Mouse (Mus musculus): ENCODE data around the gene Nrf1. TPM values are rescaled to one million over a fixed set of nuclear protein-coding genes. Genes with fewer than 3 reads are reported as not detected.

Nrf1 gene
- total and polyA plus RNA-seq, 2 experiments from 2014 or later: 23.8 to 53.6 TPM

DNA sequence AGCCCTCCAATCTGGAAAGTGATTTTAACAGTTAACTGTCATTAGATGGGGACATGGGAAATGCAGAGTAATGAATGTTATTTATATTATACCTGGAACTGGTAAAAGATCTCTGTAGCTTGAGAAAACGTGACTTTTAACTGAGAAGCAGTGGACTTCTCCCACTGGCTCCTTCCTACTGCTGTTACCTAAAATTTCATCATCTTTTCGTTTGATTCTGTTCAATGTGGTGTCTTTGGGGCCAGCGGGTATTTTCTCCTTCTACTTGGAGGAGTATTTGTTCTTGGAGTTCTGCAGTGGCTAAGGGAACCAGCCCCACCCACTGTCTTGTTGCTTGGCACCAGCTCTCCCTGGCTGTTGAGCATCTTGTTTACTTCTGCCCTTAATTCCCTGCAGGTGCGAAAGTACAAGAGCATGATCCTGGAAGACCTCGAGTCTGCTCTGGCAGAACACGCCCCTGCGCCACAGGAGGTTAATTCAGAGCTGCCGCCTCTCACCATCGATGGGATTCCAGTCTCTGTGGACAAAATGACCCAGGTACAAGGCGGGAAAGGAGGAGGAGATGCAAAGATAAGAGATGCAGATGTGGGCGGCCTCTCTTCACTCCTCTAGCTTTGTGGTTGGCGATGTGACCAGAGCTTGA lies 54.1 kb downstream of the Nrf1 start:
- ATAC-seq: no peak
- no peaks in the 10 kb centered on the region for H3K27me3 ChIP-seq (ENCODE audit: insufficient read depth, low read length)
- H3K4me3 ChIP-seq (ENCODE audit: low read depth, low read length): no peak overlapping the region
- DNase-seq: no peak
- peaks cover 26% of the 10 kb centered on the region for H3K36me3 ChIP-seq (ENCODE audit: insufficient read depth)
- H3K9me3 ChIP-seq (ENCODE audit: low read length): no peaks in the 10 kb centered on the region
- TF ChIP-seq CTCF (IDR thresholded peaks at IDR 0.05; ENCODE audit: low read depth): no peak
- no peak overlapping the region for H3K4me2 ChIP-seq (ENCODE audit: low read depth)
- WGBS: 79% methylated on average over 12 of the region's 12 CpGs
- no peak overlapping the region for H3K9ac ChIP-seq
- H3K27ac ChIP-seq (ENCODE audit: low read depth, low read length): no peak overlapping the region
- no peaks in the 10 kb centered on the region for H3K4me1 ChIP-seq (ENCODE audit: insufficient read depth)

- Histone ChIP-seq H3K4me3 (ENCODE audit: low read depth, low read length) (no peak overlapping the region), H3K9ac (no peak overlapping the region), H3K36me3 (ENCODE audit: insufficient read depth) (peaks cover 17% of the 10 kb centered on the region), H3K4me2 (ENCODE audit: low read depth) (no peak overlapping the region), H3K9me3 (ENCODE audit: low read length) (no peaks in the 10 kb centered on the region), H3K27me3 (ENCODE audit: insufficient read depth, low read length) (no peaks in the 10 kb centered on the region), H3K4me1 (ENCODE audit: insufficient read depth) (no peaks in the 10 kb centered on the region), H3K27ac (ENCODE audit: low read depth, low read length) (no peak overlapping the region)
- ATAC-seq: no peak
- 83% methylated on average over 2 of the region's 2 CpGs for WGBS
- no peak for TF ChIP-seq CTCF (IDR thresholded peaks at IDR 0.05; ENCODE audit: low read depth)
- DNase-seq: no peak
These were observed 58.3 kb downstream of the Nrf1 start for GRCm38 (mm10) chr6:30106091-30106490.

- Histone ChIP-seq H3K9me3 (ENCODE audit: low read length) (no peaks in the 10 kb centered on the region), H3K4me1 (ENCODE audit: insufficient read depth) (no peaks in the 10 kb centered on the region), H3K27ac (ENCODE audit: low read depth, low read length) (no peak overlapping the region), H3K4me3 (ENCODE audit: low read depth, low read length) (no peak overlapping the region), H3K9ac (no peak overlapping the region), H3K4me2 (ENCODE audit: low read depth) (no peak overlapping the region), H3K36me3 (ENCODE audit: insufficient read depth) (peaks cover 9% of the 10 kb centered on the region), H3K27me3 (ENCODE audit: insufficient read depth, low read length) (no peaks in the 10 kb centered on the region)
- WGBS: 74% methylated on average over 2 of the region's 2 CpGs
- DNase-seq (no peak), ATAC-seq (no peak)
- TF ChIP-seq CTCF (IDR thresholded peaks at IDR 0.05; ENCODE audit: low read depth): no peak
These were observed 59.7 kb downstream of the Nrf1 start for GRCm38 (mm10) chr6:30107456-30107855.

DNA sequence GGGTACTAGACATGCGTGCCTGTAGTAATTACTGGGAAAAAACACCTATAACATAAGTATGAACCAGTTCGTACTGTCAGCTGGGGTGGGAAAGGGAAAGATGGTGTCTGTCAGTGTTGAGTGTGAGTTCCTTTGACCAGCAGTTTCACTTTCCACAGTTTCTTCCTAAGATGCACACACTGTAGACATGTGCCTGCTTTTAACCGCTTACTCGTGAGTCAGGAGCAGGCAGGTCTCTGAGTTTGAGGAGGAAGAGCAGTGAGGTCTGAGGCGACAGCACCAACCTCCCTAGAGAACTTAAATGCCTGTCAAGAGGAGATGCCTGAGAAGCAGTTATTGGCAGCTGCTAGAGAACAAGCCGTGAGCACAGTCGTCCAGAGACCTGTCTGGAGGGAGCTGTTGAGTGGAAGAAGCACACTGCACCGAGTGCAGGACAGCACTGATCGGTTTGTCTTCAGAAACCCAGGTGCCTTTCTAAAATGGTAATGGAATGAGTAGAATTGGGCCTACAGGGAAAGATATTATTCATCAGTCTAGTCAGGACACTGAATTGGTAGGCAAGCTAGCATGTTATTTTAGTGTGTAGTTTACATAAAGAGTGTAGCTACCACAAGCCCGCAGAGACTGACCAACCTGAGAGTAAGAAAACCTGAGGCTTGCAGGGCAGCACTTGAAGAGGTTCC lies 62.2 kb downstream of the Nrf1 start:
- TF ChIP-seq CTCF (IDR thresholded peaks at IDR 0.05; ENCODE audit: low read depth): no peak
- no peak overlapping the region for H3K4me3 ChIP-seq (ENCODE audit: low read depth, low read length)
- H3K27me3 ChIP-seq (ENCODE audit: insufficient read depth, low read length): no peaks in the 10 kb centered on the region
- WGBS: 92% methylated on average over 10 of the region's 10 CpGs
- no peaks in the 10 kb centered on the region for H3K9me3 ChIP-seq (ENCODE audit: low read length)
- no peak overlapping the region for H3K27ac ChIP-seq (ENCODE audit: low read depth, low read length)
- ATAC-seq (no peak), DNase-seq (no peak)
- no peak overlapping the region for H3K4me2 ChIP-seq (ENCODE audit: low read depth)
- H3K4me1 ChIP-seq (ENCODE audit: insufficient read depth): no peaks in the 10 kb centered on the region
- H3K36me3 ChIP-seq (ENCODE audit: insufficient read depth): 0 out of 2 replicates have a peak, but pooled peaks cover 10% of the 10 kb centered on the region
- H3K9ac ChIP-seq: no peak overlapping the region

- H3K4me1 ChIP-seq (ENCODE audit: insufficient read depth): no peaks in the 10 kb centered on the region
- H3K4me3 ChIP-seq (ENCODE audit: low read depth, low read length): no peak overlapping the region
- peaks cover 27% of the 10 kb centered on the region for H3K36me3 ChIP-seq (ENCODE audit: insufficient read depth)
- no peaks in the 10 kb centered on the region for H3K9me3 ChIP-seq (ENCODE audit: low read length)
- 0 out of 2 replicates have a peak, but pooled peaks have one; percentile 38 for ATAC-seq
- H3K4me2 ChIP-seq (ENCODE audit: low read depth): no peak overlapping the region
- TF ChIP-seq CTCF (IDR thresholded peaks at IDR 0.05; ENCODE audit: low read depth): peak; percentile 22; the same call in 1 of the 2 replicates
- WGBS: 58% methylated on average over 4 of the region's 4 CpGs
- H3K27ac ChIP-seq (ENCODE audit: low read depth, low read length): no peak overlapping the region
- no peak for DNase-seq
- no peaks in the 10 kb centered on the region for H3K27me3 ChIP-seq (ENCODE audit: insufficient read depth, low read length)
- no peak overlapping the region for H3K9ac ChIP-seq
These were observed 64.8 kb downstream of the Nrf1 start for GRCm38 (mm10) chr6:30112349-30113132.

DNA sequence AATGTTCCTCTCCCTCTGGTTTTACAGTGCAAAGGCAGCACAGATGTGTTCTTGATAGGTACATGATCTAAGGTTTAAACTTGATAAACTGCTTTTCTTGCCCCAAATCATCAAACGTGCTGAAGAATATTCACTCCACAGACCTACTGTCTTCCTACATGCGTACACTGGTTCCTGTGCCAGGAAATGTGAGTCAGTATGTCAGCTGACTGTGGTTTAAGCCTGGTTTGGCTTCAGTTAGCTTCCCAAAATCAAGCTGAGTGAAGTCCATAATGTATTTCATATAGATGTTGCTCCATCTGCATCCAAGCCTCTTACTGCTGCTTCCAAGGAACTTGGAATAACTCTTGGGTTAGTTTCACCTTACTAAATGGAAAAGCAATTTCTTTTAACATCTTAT lies 66.3 kb downstream of the Nrf1 start:
- Histone ChIP-seq H3K27me3 (ENCODE audit: insufficient read depth, low read length) (no peaks in the 10 kb centered on the region), H3K4me1 (ENCODE audit: insufficient read depth) (no peaks in the 10 kb centered on the region), H3K4me2 (ENCODE audit: low read depth) (no peak overlapping the region), H3K9ac (no peak overlapping the region), H3K27ac (ENCODE audit: low read depth, low read length) (no peak overlapping the region), H3K4me3 (ENCODE audit: low read depth, low read length) (no peak overlapping the region), H3K36me3 (ENCODE audit: insufficient read depth) (peaks cover 38% of the 10 kb centered on the region), H3K9me3 (ENCODE audit: low read length) (no peaks in the 10 kb centered on the region)
- ATAC-seq (no peak), DNase-seq (no peak)
- no peak for TF ChIP-seq CTCF (IDR thresholded peaks at IDR 0.05; ENCODE audit: low read depth)
- WGBS: 91% methylated on average over 2 of the region's 2 CpGs

DNA sequence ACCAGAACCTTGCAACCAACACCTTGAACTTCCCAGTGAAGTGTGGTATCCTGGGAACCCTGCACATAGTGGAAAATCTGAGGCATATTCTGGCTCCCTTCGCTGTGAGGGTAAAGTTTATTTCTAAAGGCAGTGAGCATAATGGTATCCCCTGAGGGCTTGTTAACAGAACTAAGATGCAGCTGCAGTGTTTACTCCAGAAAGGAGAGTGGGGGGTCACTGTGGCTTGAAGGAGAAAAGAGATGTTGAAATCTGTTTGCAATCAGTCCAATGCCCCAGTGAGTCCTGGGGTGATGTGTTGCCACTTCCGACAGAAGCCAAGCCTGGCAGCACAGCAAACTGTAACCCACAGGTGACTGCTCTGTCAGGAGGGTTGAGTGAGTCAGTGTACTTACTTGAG lies 73.4 kb downstream of the Nrf1 start:
- H3K4me2 ChIP-seq (ENCODE audit: low read depth): no peak overlapping the region
- 74% methylated on average over 2 of the region's 2 CpGs for whole genome bisulfite sequencing
- H3K4me1 ChIP-seq (ENCODE audit: insufficient read depth): no peaks in the 10 kb centered on the region
- no peak for ATAC-seq
- no peak overlapping the region for H3K4me3 ChIP-seq (ENCODE audit: low read depth, low read length)
- no peak for TF ChIP-seq CTCF (IDR thresholded peaks at IDR 0.05; ENCODE audit: low read depth)
- no peak overlapping the region for H3K9ac ChIP-seq
- DNase-seq: no peak
- H3K36me3 ChIP-seq (ENCODE audit: insufficient read depth): peaks cover 46% of the 10 kb centered on the region
- no peaks in the 10 kb centered on the region for H3K27me3 ChIP-seq (ENCODE audit: insufficient read depth, low read length)
- H3K9me3 ChIP-seq (ENCODE audit: low read length): no peaks in the 10 kb centered on the region
- no peak overlapping the region for H3K27ac ChIP-seq (ENCODE audit: low read depth, low read length)

All from forebrain, postnatal 0 days (tissue).